Mouse (Mus musculus) ES-Bruce4 (cell line): Measurements from ENCODE around the gene Mcfd2. TPM values are rescaled to one million over a fixed set of nuclear protein-coding genes. Genes with fewer than 3 reads are reported as not detected.

Source experiments
- H3K27ac ChIP-seq: 2 replicates; pipeline ENCODE4 v1.5.1; 2012; ENCODE audit warnings: low read length, inconsistent platforms; ENCODE audit not compliant: insufficient read depth
- H3K27me3 ChIP-seq: 2 replicates; pipeline ENCODE4 v1.6.1; 2012; ENCODE audit warnings: mild to moderate bottlenecking, low read length, inconsistent platforms; ENCODE audit not compliant: control insufficient read depth, poor library complexity, insufficient read depth, severe bottlenecking
- H3K36me3 ChIP-seq: 2 replicates; pipeline ENCODE4 v1.6.1; 2012; ENCODE audit warnings: inconsistent platforms, mild to moderate bottlenecking, low read length, moderate library complexity; ENCODE audit not compliant: control insufficient read depth, poor library complexity, insufficient read depth, severe bottlenecking
- H3K4me1 ChIP-seq: one replicate; pipeline ENCODE4 v1.8.1; 2011; ENCODE audit warnings: low read length; ENCODE audit not compliant: control insufficient read depth, insufficient read depth
- H3K4me3 ChIP-seq: 2 replicates; pipeline ENCODE4 v1.5.1; 2011; ENCODE audit warnings: low read depth, mild to moderate bottlenecking, low read length
- H3K9ac ChIP-seq: 2 replicates; pipeline ENCODE4 v1.6.1; 2012; ENCODE audit warnings: low read depth, mild to moderate bottlenecking, inconsistent platforms; ENCODE audit not compliant: poor library complexity, severe bottlenecking
- H3K9me3 ChIP-seq: replicated peaks from 2 replicates; pipeline ENCODE4 v1.6.1; 2012; ENCODE audit warnings: mild to moderate bottlenecking, low read length, inconsistent platforms; ENCODE audit not compliant: control insufficient read depth, poor library complexity, insufficient read depth, severe bottlenecking
- CTCF ChIP-seq: IDR thresholded peaks from one replicate; pipeline ENCODE4 v1.8.1; 2011; ENCODE audit warnings: low read depth, low read length
- EP300 ChIP-seq: IDR thresholded peaks from 2 replicates; pipeline ENCODE4 v1.6.1; 2011; ENCODE audit warnings: low read depth, low read length; ENCODE audit not compliant: insufficient read depth
- POLR2A ChIP-seq: IDR thresholded peaks from one replicate; pipeline ENCODE4 v1.8.1; 2011; ENCODE audit warnings: low read length; ENCODE audit not compliant: insufficient read depth
- polyA plus RNA-seq: library from polyadenylated mRNA; stranded (reverse); fragments of >200 nt; gene quantifications from 2 replicates; pipeline ENCODE4 v1.2.4, GENCODE M21; 2011; ENCODE audit warnings: low read depth; ENCODE audit not compliant: missing spikeins, insufficient read depth, insufficient read length

Mcfd2 gene
- polyA plus RNA-seq, 1 experiment: 34.1 TPM

DNA sequence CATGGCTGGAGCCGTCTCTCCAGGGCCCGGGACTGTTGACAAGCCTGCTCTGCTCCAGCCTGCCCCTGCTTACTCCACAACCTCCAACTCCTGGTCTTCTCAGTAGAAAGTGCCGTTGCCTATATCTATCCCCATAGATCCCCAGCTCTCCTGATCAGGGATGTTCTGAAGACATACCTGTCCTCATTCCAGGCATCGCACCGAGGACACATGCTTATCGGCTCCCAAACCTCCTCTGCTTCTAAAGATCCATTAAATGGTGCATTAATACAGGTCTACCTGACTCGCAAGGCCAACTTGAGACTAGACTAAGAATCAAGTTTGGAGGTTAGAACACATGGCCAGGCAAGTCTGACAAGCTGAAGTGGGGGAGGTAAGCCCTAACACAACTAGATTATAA, 51.2 kb downstream of the Mcfd2 start:
- Histone ChIP-seq H3K27ac (no peak overlapping the region), H3K9me3 (no peaks in the 10 kb centered on the region), H3K36me3 (no peaks in the 10 kb centered on the region), H3K27me3 (no peaks in the 10 kb centered on the region), H3K4me3 (no peak overlapping the region), H3K9ac (no peak overlapping the region), H3K4me1 (peaks cover 1% of the 10 kb centered on the region)
- TF ChIP-seq EP300 (no peak), CTCF (no peak), POLR2A (no peak)

DNA sequence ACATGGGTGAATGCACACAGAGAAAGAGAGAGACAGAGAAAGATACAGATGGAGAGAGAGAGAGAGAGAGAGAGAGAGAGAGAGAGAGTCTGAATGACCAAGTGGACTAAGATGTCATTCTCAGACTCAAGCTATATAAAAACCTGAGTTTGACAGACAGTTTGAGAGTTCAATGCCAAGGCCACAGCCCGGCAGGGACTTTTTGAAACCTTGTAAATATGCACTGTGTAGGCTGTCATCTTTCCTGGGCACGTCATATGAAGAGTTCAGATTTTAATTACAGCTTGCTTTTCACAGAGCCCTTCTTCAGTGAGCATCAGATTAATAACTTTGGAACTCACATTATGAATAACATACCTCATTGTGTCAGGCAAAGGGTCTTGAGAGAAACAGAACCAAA, 55.2 kb downstream of the Mcfd2 start:
- H3K4me3 ChIP-seq: no peak overlapping the region
- H3K9ac ChIP-seq: no peak overlapping the region
- no peaks in the 10 kb centered on the region for H3K9me3 ChIP-seq
- no peaks in the 10 kb centered on the region for H3K27me3 ChIP-seq
- H3K36me3 ChIP-seq: no peaks in the 10 kb centered on the region
- H3K4me1 ChIP-seq: peaks cover 1% of the 10 kb centered on the region
- no peak overlapping the region for H3K27ac ChIP-seq
- TF ChIP-seq CTCF: no peak
- TF ChIP-seq POLR2A: no peak
- TF ChIP-seq EP300: no peak

DNA sequence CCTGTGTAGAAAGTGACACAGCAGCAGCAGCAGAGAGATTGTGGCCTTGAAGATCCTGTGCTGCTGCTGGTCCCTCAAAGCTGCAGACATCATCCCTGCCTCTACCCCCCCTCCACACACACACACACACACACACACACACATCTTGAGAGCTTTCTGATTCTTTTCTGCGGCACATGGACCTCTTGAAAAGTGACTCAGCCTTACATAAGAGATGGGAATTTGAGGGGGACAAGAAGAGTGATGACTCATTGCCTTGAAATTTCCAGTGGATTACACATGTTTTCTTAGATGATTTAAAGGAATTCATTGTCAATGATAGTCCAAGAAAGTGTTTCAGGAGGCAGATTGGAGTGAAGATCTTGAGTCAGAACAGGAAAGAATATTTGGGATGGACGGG, 58.9 kb downstream of the Mcfd2 start:
- no peak overlapping the region for H3K9ac ChIP-seq
- no peak overlapping the region for H3K4me3 ChIP-seq
- H3K36me3 ChIP-seq: no peaks in the 10 kb centered on the region
- no peaks in the 10 kb centered on the region for H3K4me1 ChIP-seq
- no peak for TF ChIP-seq POLR2A
- TF ChIP-seq EP300: no peak
- no peak for TF ChIP-seq CTCF
- H3K27me3 ChIP-seq: no peaks in the 10 kb centered on the region
- no peaks in the 10 kb centered on the region for H3K9me3 ChIP-seq
- no peak overlapping the region for H3K27ac ChIP-seq

Other genes starting within 250 kb of the Mcfd2 start
- gene Pigf, start 240.5 kb downstream of the Mcfd2 start, polyA plus RNA-seq: 51.7 and 58.3 TPM in 2 replicates
- 55.7 and 60.6 TPM in 2 replicates for gene Cript, start 240.4 kb downstream of the Mcfd2 start, polyA plus RNA-seq
- gene Socs5, start 158.3 kb downstream of the Mcfd2 start, polyA plus RNA-seq: 11.2 and 11.5 TPM in 2 replicates
- 9.7 and 10.7 TPM in 2 replicates for gene Ttc7, start 17.0 kb upstream of the Mcfd2 start, polyA plus RNA-seq
- not detected in 2 replicates for gene Stpg4, start 161.8 kb upstream of the Mcfd2 start, polyA plus RNA-seq
- gene Calm2, start 181.0 kb upstream of the Mcfd2 start, polyA plus RNA-seq: 1,141 and 1,173 TPM in 2 replicates